Mouse (Mus musculus) kidney, embryonic 14.5 days (tissue): ENCODE measurements around the gene Ehd3. TPM values are rescaled to one million over a fixed set of nuclear protein-coding genes. Genes with fewer than 3 reads are reported as not detected.

Source experiments
- polyA plus RNA-seq: library from polyadenylated mRNA; unstranded; fragments of >200 nt; fragmentation: Nextera tagmentation; extraction: Ambion mirVana; gene quantifications from 2 replicates; pipeline ENCODE4 v1.2.1, GENCODE M21; 2014

The Ehd3 gene
- polyA plus RNA-seq, 1 experiment from 2014 or later: 11.4 TPM

Other genes with a start within 250 kb of the Ehd3 start
- 8.8 and 9.7 TPM in 2 replicates for gene Galnt14, start 93.7 kb upstream of the Ehd3 start, polyA plus RNA-seq
- 0.97 and 1.1 TPM in 2 replicates for gene Xdh, start 146.1 kb downstream of the Ehd3 start, polyA plus RNA-seq
- not detected in 2 replicates for gene Srd5a2, start 243.8 kb downstream of the Ehd3 start, polyA plus RNA-seq